Mouse (Mus musculus) small intestine, adult 2 months (tissue): Measurements from ENCODE around the gene Ptprd. TPM values are rescaled to one million over a fixed set of nuclear protein-coding genes. Genes with fewer than 3 reads are reported as not detected.

Experiments used
- H3K27ac ChIP-seq: fragments of 200-500 bp; 2 replicates; pipeline ENCODE4 v1.5.1; 2012; ENCODE audit warnings: low read depth, low read length, control low read depth, inconsistent platforms; ENCODE audit not compliant: insufficient read depth
- H3K27me3 ChIP-seq: fragments of 200-500 bp; 2 replicates; pipeline ENCODE4 v1.6.1; 2012; ENCODE audit warnings: mild to moderate bottlenecking, moderate library complexity, low read length, inconsistent platforms; ENCODE audit not compliant: control insufficient read depth, insufficient read depth
- H3K36me3 ChIP-seq: fragments of 200-500 bp; 2 replicates; pipeline ENCODE4 v1.6.1; 2012; ENCODE audit warnings: mild to moderate bottlenecking, low read length, control low read depth, inconsistent platforms; ENCODE audit not compliant: control insufficient read depth, insufficient read depth
- H3K4me1 ChIP-seq: fragments of 200-500 bp; 2 replicates; pipeline ENCODE4 v1.6.1; 2012; ENCODE audit warnings: low read length, inconsistent platforms, mixed read lengths; ENCODE audit not compliant: control insufficient read depth, insufficient read depth, insufficient read length
- H3K4me3 ChIP-seq: fragments of 200-500 bp; 2 replicates; pipeline ENCODE4 v1.5.1; 2012; ENCODE audit warnings: low read depth, mild to moderate bottlenecking, control low read depth, inconsistent platforms, low read length, moderate library complexity
- CTCF ChIP-seq: fragments of 200-500 bp; IDR thresholded peaks from 2 replicates; pipeline ENCODE4 v1.5.1; 2012; ENCODE audit warnings: low read depth, mild to moderate bottlenecking, control low read depth, inconsistent platforms, low read length, moderate library complexity, mixed read lengths; ENCODE audit not compliant: insufficient replicate concordance, insufficient read length; ENCODE audit errors: extremely low read depth
- POLR2A ChIP-seq: fragments of 200-500 bp; IDR thresholded peaks from 2 replicates; pipeline ENCODE4 v1.6.1; 2012; ENCODE audit warnings: low read depth, mild to moderate bottlenecking, control low read depth, inconsistent platforms, low read length, moderate library complexity
- WGBS: fragments of 180-500 bp; shearing (Covaris S2); methylation state at CpG from one replicate; pipeline ENCODE4 v1.1.7; 2018; 5-methylcytosine and 5-hydroxymethylcytosine counted together
- polyA plus RNA-seq: library from polyadenylated mRNA; depleted of rRNA; stranded (reverse); fragments of >200 nt; gene quantifications from 2 replicates; pipeline ENCODE4 v1.2.3, GENCODE M21; 2012

Ptprd gene
- polyA plus RNA-seq, 1 experiment = 1.5 TPM

GRCm38 (mm10) chr4:76370041-76370880, 1841.5 kb downstream of the Ptprd start:
- no peaks in the 10 kb centered on the region for H3K27me3 ChIP-seq
- no peaks in the 10 kb centered on the region for H3K36me3 ChIP-seq
- no peak for TF ChIP-seq POLR2A
- TF ChIP-seq CTCF = no peak
- peaks cover 8% of the 10 kb centered on the region; the same call in 1 of the 2 replicates for H3K4me1 ChIP-seq
- no peak overlapping the region for H3K4me3 ChIP-seq
- WGBS = 44% methylated on average over 4 of the region's 4 CpGs
- no peak overlapping the region for H3K27ac ChIP-seq

GRCm38 (mm10) chr4:76369101-76369500, 1842.7 kb downstream of the Ptprd start:
- no peaks in the 10 kb centered on the region for H3K36me3 ChIP-seq
- H3K27me3 ChIP-seq = no peaks in the 10 kb centered on the region
- peaks cover 8% of the 10 kb centered on the region; the same call in 1 of the 2 replicates for H3K4me1 ChIP-seq
- H3K4me3 ChIP-seq = no peak overlapping the region
- no peak overlapping the region for H3K27ac ChIP-seq
- 65% methylated on average over 3 of the region's 3 CpGs for WGBS
- TF ChIP-seq CTCF (no peak), POLR2A (no peak)

GRCm38 (mm10) chr4:76368291-76368690, 1843.5 kb downstream of the Ptprd start:
- no peaks in the 10 kb centered on the region for H3K36me3 ChIP-seq
- WGBS = 92% methylated on average over 2 of the region's 2 CpGs

GRCm38 (mm10) chr4:76367285-76367684, 1844.5 kb downstream of the Ptprd start:
- H3K36me3 ChIP-seq = no peaks in the 10 kb centered on the region
- H3K27me3 ChIP-seq = no peaks in the 10 kb centered on the region
- TF ChIP-seq CTCF = no peak
- TF ChIP-seq POLR2A = no peak
- no peak overlapping the region for H3K27ac ChIP-seq
- H3K4me1 ChIP-seq = peaks cover 8% of the 10 kb centered on the region; the same call in 1 of the 2 replicates
- H3K4me3 ChIP-seq = no peak overlapping the region
- 87% methylated on average over 3 of the region's 3 CpGs for WGBS

More at GRCm38 (mm10) chr4:76368291-76368690, 1843.5 kb downstream of the Ptprd start:
- peaks cover 8% of the 10 kb centered on the region; the same call in 1 of the 2 replicates for H3K4me1 ChIP-seq
- H3K27ac ChIP-seq = no peak overlapping the region
- TF ChIP-seq CTCF (no peak), POLR2A (no peak)
- no peak overlapping the region for H3K4me3 ChIP-seq
- no peaks in the 10 kb centered on the region for H3K27me3 ChIP-seq

GRCm38 (mm10) chr4:76365871-76366270, 1845.9 kb downstream of the Ptprd start:
- 77% methylated on average over 4 of the region's 4 CpGs for WGBS
- no peak for TF ChIP-seq POLR2A
- no peak for TF ChIP-seq CTCF
- no peaks in the 10 kb centered on the region for H3K36me3 ChIP-seq
- peaks cover 8% of the 10 kb centered on the region; the same call in 1 of the 2 replicates for H3K4me1 ChIP-seq
- no peaks in the 10 kb centered on the region for H3K27me3 ChIP-seq
- no peak overlapping the region for H3K27ac ChIP-seq
- no peak overlapping the region for H3K4me3 ChIP-seq

GRCm38 (mm10) chr4:76361546-76361945, 1850.2 kb downstream of the Ptprd start:
- H3K27ac ChIP-seq = no peak overlapping the region
- TF ChIP-seq CTCF (no peak), POLR2A (no peak)
- H3K36me3 ChIP-seq = no peaks in the 10 kb centered on the region
- WGBS = 16% methylated on average over 1 of the region's 1 CpGs
- H3K4me1 ChIP-seq = no peaks in the 10 kb centered on the region
- H3K27me3 ChIP-seq = no peaks in the 10 kb centered on the region
- H3K4me3 ChIP-seq = no peak overlapping the region

- no peaks in the 10 kb centered on the region for H3K36me3 ChIP-seq
Measured at GRCm38 (mm10) chr4:76354167-76354566, 1857.6 kb downstream of the Ptprd start.

More at GRCm38 (mm10) chr4:76354167-76354566, 1857.6 kb downstream of the Ptprd start:
- WGBS = 85% methylated on average over 2 of the region's 2 CpGs
- Histone ChIP-seq H3K4me1 (no peaks in the 10 kb centered on the region), H3K27me3 (no peaks in the 10 kb centered on the region), H3K27ac (no peak overlapping the region), H3K4me3 (no peak overlapping the region)
- TF ChIP-seq POLR2A (no peak), CTCF (no peak)
